Mouse (Mus musculus): ENCODE measurements around the gene Bglap2. TPM values are rescaled to one million over a fixed set of nuclear protein-coding genes. Genes with fewer than 3 reads are reported as not detected.

Bglap2 gene
- polyA plus RNA-seq, 1 experiment, result not detected

DNA sequence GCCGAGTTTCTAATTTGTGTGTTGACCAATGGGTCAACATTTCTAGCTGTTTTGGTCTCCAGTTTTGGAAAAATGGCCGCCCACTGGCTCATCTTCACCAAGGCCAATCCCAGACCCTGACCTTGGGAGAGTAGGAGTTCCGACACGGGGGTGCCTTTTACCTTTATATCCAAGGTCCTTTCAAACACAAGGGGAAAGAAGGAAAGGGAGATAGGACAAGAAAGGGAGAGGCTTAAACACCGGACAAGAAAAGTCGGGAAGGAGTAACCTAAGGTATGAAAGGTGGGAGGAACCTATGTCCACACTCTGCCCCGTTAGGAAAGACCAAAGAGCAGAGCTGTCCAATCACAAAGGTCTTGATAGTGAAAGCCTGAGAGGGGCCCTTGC lies 32.1 kb upstream of the Bglap2 start:
- Histone ChIP-seq H3K4me3 (ENCODE audit: low read depth, low read length) (peak overlapping the region; percentile 67), H3K36me3 (ENCODE audit: control insufficient read depth, insufficient read depth, low read length, poor library complexity, severe bottlenecking) (no peaks in the 10 kb centered on the region), H3K9ac (ENCODE audit: low read depth, poor library complexity, severe bottlenecking) (peak overlapping the region; percentile 70), H3K4me1 (ENCODE audit: control insufficient read depth, insufficient read depth, low read length) (peaks cover 3% of the 10 kb centered on the region), H3K27me3 (ENCODE audit: control insufficient read depth, insufficient read depth, low read length, poor library complexity, severe bottlenecking) (no peaks in the 10 kb centered on the region), H3K27ac (ENCODE audit: insufficient read depth, low read length) (peak overlapping the region; percentile 79), H3K9me3 (replicated peaks; ENCODE audit: control insufficient read depth, insufficient read depth, low read length, poor library complexity, severe bottlenecking) (no peaks in the 10 kb centered on the region)
- no peak for TF ChIP-seq EP300 (IDR thresholded peaks at IDR 0.05; ENCODE audit: insufficient read depth, low read depth, low read length)
- TF ChIP-seq CTCF (IDR thresholded peaks at IDR 0.05; ENCODE audit: low read depth, low read length), result no peak
- no peak for TF ChIP-seq POLR2A (IDR thresholded peaks at IDR 0.05; ENCODE audit: insufficient read depth, low read length)

DNA sequence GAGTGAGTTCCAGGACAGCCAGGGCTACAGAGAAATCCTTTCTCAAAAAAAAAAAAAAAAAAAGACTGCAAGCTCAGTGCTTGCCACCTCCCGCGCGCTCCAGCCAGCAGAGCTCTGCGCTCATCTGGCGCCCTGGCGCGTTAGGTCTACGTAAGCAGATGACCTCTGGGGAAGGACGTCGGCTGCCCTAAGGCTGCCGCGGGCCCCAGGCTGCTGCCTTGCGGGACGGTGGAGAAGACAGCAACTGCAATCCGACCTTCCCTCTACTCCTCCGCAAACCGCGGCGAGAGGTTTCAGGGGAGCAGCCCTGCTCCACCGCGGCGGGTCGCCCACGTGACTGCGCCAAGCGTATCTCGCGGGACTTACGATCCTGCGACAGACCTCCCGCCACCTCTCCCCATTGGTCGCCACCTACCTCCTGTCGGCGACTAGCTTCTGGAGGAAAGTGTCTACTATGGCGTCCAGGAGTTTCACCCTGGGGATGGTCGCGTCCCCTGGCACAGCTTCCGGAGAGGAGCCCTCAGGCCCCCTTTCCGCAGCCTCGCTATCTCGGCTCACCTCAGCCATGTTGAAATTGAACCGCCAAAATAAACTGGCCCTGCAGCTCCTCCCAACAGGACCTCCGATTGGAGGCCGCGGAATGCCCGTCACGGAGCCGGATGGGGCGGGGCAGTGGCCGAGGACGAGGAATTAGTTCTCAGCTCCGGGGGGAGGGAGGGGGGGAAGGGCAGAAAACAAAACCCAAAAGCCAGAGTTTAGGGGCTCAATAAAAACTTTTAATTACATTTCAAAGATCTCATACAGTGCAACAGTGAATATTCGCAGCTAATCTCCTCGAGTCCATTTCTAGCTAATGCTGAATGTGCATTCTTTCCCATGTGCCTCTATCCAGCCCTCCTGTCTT lies 31.5 kb upstream of the Bglap2 start, which contains the start of gene Pmf1:
Gene Pmf1 (minus strand): TSS at position 591 of the 904 bp plus-strand sequence.
- Histone ChIP-seq H3K9ac (ENCODE audit: low read depth, poor library complexity, severe bottlenecking) (peak within 1 kb of the TSS; percentile 70), H3K36me3 (ENCODE audit: control insufficient read depth, insufficient read depth, low read length, poor library complexity, severe bottlenecking) (no peaks in the 10 kb centered on the region), H3K4me3 (ENCODE audit: low read depth, low read length) (peak within 1 kb of the TSS; percentile 71), H3K9me3 (replicated peaks; ENCODE audit: control insufficient read depth, insufficient read depth, low read length, poor library complexity, severe bottlenecking) (no peaks in the 10 kb centered on the region), H3K27ac (ENCODE audit: insufficient read depth, low read length) (peak within 1 kb of the TSS; percentile 79), H3K4me1 (ENCODE audit: control insufficient read depth, insufficient read depth, low read length) (peaks cover 3% of the 10 kb centered on the region), H3K27me3 (ENCODE audit: control insufficient read depth, insufficient read depth, low read length, poor library complexity, severe bottlenecking) (no peaks in the 10 kb centered on the region)
- no peak for TF ChIP-seq EP300 (IDR thresholded peaks at IDR 0.05; ENCODE audit: insufficient read depth, low read depth, low read length)
- peak; percentile 96 for TF ChIP-seq POLR2A (IDR thresholded peaks at IDR 0.05; ENCODE audit: insufficient read depth, low read length)

- Histone ChIP-seq H3K4me1 (ENCODE audit: control insufficient read depth, insufficient read depth, low read length) (peaks cover 3% of the 10 kb centered on the region), H3K27ac (ENCODE audit: insufficient read depth, low read length) (no peak overlapping the region), H3K9ac (ENCODE audit: low read depth, poor library complexity, severe bottlenecking) (peak overlapping the region; percentile 70), H3K27me3 (ENCODE audit: control insufficient read depth, insufficient read depth, low read length, poor library complexity, severe bottlenecking) (no peaks in the 10 kb centered on the region), H3K4me3 (ENCODE audit: low read depth, low read length) (peak overlapping the region; percentile 71), H3K36me3 (ENCODE audit: control insufficient read depth, insufficient read depth, low read length, poor library complexity, severe bottlenecking) (peaks cover under 1% of the 10 kb centered on the region; the same call in 1 of the 2 replicates), H3K9me3 (replicated peaks; ENCODE audit: control insufficient read depth, insufficient read depth, low read length, poor library complexity, severe bottlenecking) (no peaks in the 10 kb centered on the region)
- no peak for TF ChIP-seq CTCF (IDR thresholded peaks at IDR 0.05; ENCODE audit: low read depth, low read length)
- TF ChIP-seq EP300 (IDR thresholded peaks at IDR 0.05; ENCODE audit: insufficient read depth, low read depth, low read length), result no peak
- no peak for TF ChIP-seq POLR2A (IDR thresholded peaks at IDR 0.05; ENCODE audit: insufficient read depth, low read length)
Observed at GRCm38 (mm10) chr3:88408953-88409352, 30.5 kb upstream of the Bglap2 start.

DNA sequence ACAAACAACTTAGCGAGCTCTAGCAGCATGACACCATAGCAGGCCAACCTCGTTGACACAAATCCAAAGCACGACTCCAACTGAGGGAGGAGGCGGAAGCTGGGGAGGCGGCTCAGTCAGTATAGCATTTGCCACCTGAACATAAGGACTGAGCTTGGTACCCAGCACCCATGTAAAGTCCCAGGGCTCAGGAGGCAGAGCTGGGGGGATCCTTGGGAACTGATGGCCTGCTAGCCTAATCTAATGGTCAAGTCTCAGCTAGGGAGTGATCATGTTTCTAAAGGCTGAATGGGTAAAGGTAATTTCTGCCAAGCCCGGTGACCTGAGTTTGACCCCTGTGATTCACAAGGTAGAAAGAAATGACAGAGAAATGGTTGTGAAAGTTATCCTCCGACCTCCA lies 29.0 kb upstream of the Bglap2 start:
- Histone ChIP-seq H3K9ac (ENCODE audit: low read depth, poor library complexity, severe bottlenecking) (no peak overlapping the region), H3K4me3 (ENCODE audit: low read depth, low read length) (no peak overlapping the region), H3K27ac (ENCODE audit: insufficient read depth, low read length) (no peak overlapping the region), H3K27me3 (ENCODE audit: control insufficient read depth, insufficient read depth, low read length, poor library complexity, severe bottlenecking) (no peaks in the 10 kb centered on the region), H3K36me3 (ENCODE audit: control insufficient read depth, insufficient read depth, low read length, poor library complexity, severe bottlenecking) (peaks cover 4% of the 10 kb centered on the region; the same call in 1 of the 2 replicates), H3K4me1 (ENCODE audit: control insufficient read depth, insufficient read depth, low read length) (peaks cover 3% of the 10 kb centered on the region), H3K9me3 (replicated peaks; ENCODE audit: control insufficient read depth, insufficient read depth, low read length, poor library complexity, severe bottlenecking) (no peaks in the 10 kb centered on the region)
- TF ChIP-seq EP300 (IDR thresholded peaks at IDR 0.05; ENCODE audit: insufficient read depth, low read depth, low read length), result no peak
- TF ChIP-seq CTCF (IDR thresholded peaks at IDR 0.05; ENCODE audit: low read depth, low read length), result no peak
- TF ChIP-seq POLR2A (IDR thresholded peaks at IDR 0.05; ENCODE audit: insufficient read depth, low read length), result no peak

DNA sequence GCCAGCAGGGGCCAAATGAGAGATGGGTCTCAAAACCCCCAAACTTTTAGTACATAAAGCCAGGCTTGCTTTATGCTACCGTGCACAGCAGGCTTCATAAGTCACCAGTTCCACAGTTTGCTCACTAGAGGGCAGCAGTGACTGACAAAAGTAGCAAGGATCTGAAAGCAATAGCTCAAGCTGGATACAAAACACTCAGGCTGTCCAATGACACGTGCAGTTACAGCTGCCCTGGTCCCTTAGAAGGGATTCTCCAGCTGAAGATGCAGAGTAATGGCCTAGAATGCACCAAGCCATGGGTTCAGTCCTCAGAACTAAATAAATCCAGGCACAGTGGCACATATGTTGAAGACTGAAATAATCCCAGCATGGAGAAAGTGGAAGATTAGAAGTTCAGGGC lies 28.6 kb upstream of the Bglap2 start:
- Histone ChIP-seq H3K36me3 (ENCODE audit: control insufficient read depth, insufficient read depth, low read length, poor library complexity, severe bottlenecking) (peaks cover 4% of the 10 kb centered on the region; the same call in 1 of the 2 replicates), H3K9me3 (replicated peaks; ENCODE audit: control insufficient read depth, insufficient read depth, low read length, poor library complexity, severe bottlenecking) (no peaks in the 10 kb centered on the region), H3K27ac (ENCODE audit: insufficient read depth, low read length) (no peak overlapping the region), H3K27me3 (ENCODE audit: control insufficient read depth, insufficient read depth, low read length, poor library complexity, severe bottlenecking) (no peaks in the 10 kb centered on the region), H3K9ac (ENCODE audit: low read depth, poor library complexity, severe bottlenecking) (no peak overlapping the region), H3K4me1 (ENCODE audit: control insufficient read depth, insufficient read depth, low read length) (peaks cover 3% of the 10 kb centered on the region), H3K4me3 (ENCODE audit: low read depth, low read length) (no peak overlapping the region)
- TF ChIP-seq EP300 (IDR thresholded peaks at IDR 0.05; ENCODE audit: insufficient read depth, low read depth, low read length), result no peak
- no peak for TF ChIP-seq POLR2A (IDR thresholded peaks at IDR 0.05; ENCODE audit: insufficient read depth, low read length)
- peak; percentile 54 for TF ChIP-seq CTCF (IDR thresholded peaks at IDR 0.05; ENCODE audit: low read depth, low read length)

Data from ES-Bruce4 (cell line).